Mouse (Mus musculus): ENCODE data around the gene Lman2.

Gene Lman2

DNA sequence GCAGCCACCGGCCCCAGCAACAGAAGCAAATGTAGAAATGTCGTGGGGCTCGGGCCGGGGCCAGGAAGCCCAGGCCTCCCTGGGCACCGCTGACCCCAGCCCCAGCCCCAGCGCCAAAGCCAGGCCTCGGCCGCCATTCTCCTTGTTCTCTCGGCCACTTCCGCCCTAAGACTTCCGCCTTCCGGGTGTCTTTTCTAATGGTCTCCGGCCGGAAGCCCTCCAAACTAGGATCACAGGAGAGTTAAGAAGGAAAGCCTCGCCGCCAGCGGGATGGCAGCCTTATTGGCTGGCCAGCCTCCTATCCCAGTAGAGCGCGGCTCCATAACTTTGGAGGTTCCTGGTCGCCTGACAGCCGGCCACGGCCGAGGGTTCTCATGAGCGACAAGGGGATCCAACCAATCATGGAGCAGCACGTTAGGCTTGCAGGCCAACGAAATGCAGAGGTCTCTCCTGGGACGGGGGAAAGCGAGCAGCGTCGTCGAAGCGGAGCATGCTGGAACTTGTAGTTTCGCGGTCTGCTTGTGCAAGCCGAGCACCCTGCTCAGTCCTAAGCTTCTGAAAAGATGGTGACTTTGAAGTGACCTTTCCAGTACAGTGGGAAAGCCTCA is at the start of gene Lman2:
Gene Lman2 (minus strand): TSS at position 331 of the 608 bp plus-strand sequence.
- peak; percentile 98 to 99 for DNase-seq (ENCODE audit: inconsistent age in 2 of 2, low spot score in 1 of 2)

DNA sequence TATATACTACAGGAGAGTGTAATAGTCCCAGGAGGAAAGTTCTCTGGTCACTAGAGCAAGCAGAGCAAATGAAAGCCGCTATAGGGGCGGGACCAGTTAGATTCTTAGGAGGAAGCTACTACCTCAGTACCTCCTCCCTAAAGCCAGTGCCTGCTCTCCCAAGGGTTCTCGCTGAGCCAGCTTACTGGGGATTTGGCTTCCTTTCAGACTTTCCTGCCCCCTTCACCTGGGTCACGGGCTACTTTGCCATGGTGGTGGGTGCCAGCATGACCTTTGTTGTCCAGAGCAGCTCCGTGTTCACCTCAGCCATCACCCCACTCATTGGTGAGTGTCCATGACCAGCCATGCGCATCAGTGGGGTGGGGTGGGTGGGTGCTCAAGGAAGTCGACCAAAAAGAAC is 49.2 kb upstream of the Lman2 start:
- DNase-seq (ENCODE audit: inconsistent age in 2 of 2, low spot score in 1 of 2): no peak

DNA sequence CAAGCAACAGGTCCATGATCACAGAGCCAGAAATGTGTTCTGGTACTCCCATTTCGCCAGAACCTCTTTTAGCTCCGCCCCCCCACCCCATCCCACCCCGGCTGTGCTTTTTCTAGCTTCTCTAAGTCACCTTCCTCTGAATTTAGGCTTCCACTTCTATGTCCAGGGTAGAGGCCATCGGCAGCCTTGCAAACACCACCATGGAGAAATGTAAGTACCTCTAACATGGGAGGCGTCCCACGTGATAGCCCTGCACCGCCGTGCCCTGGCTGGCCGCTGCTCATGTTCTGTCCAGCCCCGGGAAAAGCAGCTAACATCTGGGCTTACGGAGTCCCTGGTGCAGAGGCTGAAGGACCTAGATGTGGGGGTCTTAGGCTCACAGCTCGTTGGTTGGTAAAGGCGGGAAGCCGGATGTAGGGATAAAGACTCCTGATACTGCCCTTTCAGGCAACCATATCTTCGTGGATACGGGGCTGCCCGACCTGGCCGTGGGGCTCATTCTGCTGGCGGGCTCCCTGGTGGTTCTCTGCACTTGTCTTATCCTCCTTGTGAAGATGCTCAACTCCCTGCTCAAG is 46.0 kb upstream of the Lman2 start:
- DNase-seq (ENCODE audit: inconsistent age in 2 of 2, low spot score in 1 of 2): no peak

DNA sequence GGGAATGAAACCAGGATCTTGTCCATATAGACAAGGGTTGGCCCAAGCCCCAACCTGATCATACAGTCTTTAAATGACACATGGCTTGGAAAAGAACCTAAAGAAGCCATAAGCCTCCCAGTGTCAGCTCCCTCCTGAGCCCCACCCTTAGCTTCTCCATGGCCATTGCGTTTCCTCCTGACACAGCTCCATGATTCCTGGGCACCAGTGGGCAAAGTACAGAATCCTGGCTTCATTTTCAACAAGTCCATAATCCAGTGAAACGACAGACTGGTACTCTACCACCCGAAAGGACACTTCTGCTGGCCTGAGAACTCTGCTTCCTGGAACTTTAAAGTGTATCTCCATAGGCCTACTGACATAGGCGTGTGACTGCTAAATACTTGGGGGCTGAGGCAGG is 44.8 kb upstream of the Lman2 start:
- no peak for DNase-seq (ENCODE audit: inconsistent age in 2 of 2, low spot score in 1 of 2)

DNA sequence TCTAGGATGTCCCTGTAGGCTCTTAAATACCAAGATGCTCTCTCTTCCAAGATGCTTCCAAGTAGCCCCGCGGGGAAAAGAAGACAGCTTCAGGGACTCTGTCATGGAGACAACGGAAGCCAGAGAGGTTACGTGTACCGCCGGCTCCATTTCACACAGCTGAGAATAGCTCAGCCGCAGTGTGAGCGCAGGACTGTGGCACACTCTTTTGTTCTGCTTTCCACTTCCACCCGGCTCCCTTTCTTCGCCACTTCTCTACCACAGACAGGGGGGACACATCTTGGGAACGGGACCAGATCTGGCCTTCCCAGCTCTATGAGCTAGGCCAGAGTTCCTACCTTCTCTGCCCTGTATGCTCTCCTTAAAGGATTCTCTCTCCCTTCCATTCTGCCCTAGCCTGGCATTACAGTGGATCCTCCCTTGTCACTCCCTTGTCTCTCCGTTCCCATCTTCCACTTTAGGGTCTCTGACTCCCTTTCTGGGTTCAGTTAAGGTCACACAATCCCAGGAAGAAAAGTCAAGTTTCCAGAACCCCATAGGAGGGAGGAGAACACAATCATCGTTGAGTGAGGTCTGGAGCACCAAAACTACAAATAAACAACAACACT is 43.3 kb upstream of the Lman2 start:
- DNase-seq (ENCODE audit: inconsistent age in 2 of 2, low spot score in 1 of 2): no peak

DNA sequence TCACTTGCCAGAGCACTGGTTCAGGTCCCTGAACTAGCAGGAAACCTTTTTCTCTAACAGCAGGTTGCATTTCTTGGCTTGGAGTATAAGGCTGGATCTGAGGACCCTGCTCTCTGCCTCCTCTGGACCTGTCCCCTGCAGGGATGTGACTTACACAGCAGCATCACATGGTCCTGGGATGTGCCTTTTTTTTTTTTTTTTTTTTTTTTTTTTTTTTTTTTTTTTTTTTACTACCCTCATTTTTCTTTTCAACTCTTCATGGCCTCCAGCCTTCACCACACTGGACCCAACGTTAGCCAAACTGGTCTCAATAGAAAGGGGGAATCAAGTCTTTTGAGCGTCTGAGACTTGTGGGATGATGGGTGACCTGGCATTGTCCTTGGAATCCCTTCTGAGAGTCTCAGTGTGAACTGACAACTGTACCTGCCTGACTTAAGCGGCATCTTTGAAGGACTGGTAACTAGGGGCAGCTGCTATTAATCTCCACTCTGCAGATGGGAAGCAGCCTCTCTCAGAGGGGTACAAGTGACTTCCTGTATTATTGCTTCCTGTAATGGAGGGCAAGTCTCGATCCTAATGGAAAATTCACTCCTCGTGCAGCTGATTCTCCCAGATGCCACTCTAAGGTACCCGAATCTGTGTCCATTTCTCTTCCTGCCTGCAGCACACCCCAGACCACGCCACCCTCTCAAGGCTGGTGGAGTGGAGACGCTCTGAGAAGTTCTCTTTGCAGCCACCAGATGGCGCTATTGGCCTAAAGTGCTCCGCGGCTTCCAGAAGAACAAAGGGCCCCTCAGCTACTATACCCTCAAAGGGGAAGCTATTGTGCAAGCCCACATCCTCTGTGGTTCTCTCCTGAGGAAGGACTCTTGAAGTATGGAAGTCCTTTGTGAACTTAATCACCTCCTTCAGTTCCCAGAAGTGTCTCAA is 42.5 kb upstream of the Lman2 start:
- DNase-seq (ENCODE audit: inconsistent age in 2 of 2, low spot score in 1 of 2): peak; percentile 70 to 89

DNA sequence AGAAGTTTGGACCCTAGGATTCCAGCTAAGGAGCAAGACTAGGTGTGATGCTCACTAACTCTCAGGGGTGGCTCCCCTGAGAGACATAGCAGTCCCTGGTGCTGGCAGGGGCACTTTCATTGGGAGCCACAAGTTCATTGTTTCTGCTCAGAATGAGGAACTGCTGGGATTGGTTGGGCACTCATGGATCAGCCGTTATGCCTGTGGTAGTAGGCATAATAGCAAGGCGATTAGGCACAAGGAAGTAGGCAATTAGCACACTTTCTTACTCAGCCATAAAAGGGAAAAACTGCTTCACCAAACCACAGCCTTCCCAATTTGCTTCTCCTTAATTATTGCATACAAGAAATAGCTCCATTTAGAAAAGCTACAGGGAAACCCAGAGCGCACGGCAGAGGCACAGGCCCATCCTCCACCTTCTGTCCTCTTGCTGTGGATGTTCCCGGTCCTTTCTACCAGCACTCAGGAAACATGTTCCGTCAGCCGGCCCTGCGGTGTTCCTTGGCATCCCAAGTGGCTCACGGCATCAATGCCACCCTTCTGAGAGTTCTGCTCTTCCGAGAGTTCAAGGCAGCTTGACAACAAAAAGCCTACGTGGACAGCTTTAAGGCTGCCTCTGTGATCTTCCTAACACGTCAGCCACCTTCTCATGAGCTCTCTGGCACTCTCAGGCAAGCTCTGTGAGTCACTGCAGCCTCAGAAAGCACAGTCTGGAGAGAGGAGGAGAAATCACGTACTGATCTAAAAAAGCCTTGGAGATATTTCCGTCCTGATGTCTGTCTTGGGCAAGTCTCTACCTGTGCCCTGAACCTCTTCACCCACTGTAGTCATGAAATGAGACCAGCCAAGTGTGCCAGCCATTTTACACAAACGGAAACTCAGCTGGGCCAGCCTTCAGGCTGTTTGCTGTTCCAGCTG is 41.6 kb upstream of the Lman2 start:
- no peak for DNase-seq (ENCODE audit: inconsistent age in 2 of 2, low spot score in 1 of 2)

DNA sequence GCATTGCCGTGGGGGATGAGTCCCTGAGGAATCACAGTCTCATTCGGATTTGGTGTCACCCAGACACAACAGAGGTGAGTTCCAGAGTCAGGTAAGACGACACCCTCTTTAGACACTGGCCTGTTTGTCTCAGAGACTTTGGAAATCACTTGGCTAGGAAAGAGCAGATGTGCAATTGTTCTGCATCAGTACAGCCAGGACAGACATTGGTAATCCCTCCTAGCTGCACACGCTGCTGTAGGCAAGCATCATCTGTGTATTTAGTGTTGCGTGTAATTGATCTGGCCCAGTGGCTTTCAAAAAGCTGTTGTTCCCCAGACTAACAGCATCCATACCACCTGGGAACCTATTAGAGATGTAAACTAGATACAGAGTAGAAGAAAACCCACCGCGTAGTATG is 40.7 kb upstream of the Lman2 start:
- no peak for DNase-seq (ENCODE audit: inconsistent age in 2 of 2, low spot score in 1 of 2)

DNA sequence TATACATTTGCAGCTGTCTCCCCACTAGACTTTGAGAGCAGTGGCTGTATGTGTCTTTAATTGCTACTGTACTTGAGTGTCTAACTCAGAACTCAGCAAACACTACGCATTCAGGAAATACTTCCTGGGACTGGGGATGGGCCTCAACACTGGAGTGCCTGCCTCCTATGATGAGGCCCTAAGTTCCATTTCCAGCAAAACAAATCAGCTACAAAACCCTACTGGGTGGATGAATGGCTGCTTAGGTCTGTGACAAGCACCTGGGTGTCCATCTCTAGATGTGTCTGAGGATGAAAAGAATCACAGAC is 37.4 kb upstream of the Lman2 start:
- DNase-seq (ENCODE audit: inconsistent age in 2 of 2, low spot score in 1 of 2): no peak

DNA sequence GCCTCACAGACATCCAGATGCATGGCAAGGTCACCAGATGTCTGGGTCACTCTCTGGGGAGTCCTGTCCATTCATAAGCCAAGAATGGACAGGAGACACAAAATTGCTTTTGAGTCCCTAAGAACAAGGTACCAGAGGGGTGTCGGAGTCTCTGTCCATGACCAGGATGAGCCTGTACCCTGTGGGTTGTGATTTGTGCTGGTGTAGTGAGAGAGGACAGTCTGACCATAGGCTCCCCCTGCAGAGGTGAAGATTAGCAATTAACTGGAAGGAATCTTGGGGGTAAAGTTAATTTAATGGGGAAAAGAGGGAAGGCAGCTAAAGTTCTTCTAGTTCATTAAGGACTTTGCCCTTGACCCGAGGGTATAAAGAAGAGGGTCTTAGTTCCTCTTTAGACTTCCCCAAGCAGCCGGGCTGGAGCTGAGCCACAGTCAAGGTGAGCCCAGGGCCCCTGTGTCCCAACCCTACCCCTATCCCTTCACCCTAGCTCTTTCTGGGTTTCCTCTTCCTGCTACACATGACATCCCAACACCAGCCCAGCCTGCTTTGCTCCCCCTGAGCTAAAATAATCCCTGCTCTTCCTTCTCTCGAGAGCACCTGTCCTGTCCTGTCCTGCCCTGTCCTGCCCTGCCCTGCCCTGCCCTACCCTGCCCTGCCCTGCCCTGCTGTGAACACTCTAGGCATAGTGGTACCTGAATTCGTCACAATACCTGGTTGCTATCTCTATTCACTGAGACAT is 36.9 kb upstream of the Lman2 start:
- DNase-seq (ENCODE audit: inconsistent age in 2 of 2, low spot score in 1 of 2): no peak

DNA sequence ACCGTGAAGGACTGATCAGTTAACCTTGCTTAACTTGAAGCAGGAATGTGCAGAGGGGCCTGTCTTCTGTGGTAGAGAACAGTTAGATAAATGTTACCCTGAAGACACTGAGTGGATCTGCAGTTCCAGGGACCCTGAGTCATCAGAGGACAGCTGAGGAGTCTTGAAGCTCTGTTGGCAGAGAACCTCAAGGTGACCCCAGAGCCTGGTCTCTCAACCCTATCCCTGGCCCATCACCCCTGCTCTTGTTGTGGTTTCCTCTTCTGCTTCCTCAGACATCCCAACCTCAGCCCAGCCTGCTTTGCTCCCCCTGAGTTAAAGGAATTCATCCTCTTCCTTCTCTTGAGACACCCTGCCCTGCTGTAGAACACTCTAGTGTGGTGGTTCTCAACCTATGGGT is 35.5 kb upstream of the Lman2 start, which contains the start of gene Slc34a1:
Gene Slc34a1 (plus strand): TSS at position 100 of the 400 bp plus-strand sequence.
- no peak for DNase-seq (ENCODE audit: inconsistent age in 2 of 2, low spot score in 1 of 2)

DNA sequence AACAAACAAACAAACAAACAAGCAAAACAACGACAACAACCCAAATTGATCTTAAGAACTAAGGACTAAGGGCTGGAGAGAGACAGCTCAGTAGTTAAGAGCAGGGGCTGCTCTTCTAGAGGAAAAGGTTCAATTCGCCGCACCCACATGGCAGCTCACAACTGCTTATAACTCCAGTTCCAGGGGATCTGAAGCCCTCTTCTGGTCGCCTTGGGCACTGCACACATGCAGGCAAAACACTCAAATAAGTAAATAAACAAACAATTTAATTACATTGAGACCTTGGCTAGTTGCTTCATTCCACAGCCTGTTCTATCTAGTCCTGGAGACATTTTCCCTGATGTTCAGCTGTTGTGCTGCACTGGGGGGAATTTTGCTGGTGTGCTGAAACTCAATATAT is 30.4 kb upstream of the Lman2 start:
- no peak for DNase-seq (ENCODE audit: inconsistent age in 2 of 2, low spot score in 1 of 2)

DNA sequence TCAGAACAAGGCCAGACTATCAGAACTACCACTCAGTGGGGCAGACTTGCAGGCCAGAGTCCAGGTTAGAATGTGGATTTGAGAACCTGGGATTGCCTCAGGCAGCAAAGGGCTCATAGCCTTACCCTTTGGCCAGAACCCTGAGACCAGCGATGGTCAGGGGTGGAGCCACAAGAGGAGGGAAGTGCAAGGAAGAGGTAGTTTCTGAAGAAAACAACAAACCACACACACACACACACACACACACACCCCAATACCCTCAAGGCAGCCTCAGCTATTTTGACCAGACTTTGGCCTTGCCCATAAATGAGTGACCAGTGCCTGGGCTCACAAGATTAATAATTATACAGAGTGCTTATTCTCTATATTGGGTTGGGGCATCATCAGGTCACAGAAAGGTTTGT is 29.0 kb upstream of the Lman2 start:
- DNase-seq (ENCODE audit: inconsistent age in 2 of 2, low spot score in 1 of 2): no peak

DNA sequence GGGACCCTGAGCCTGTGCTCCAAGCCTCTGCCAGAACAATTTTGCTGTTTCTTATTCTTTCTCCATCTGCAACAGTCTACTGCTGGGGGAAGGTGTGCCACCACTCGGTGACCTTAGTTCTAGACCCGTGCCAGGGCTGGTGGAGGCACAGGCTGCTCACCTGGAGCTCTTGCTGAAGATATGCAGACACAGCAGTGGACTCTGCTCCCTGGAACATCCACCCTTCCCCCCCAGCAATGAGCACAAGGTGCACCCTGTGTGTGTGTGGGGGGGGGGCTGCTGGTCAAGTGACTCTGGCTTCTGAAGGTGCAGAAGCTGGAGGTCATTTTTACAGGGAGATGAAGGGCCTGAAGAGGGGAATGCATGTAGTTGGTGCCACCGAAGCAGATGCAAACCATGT is 28.1 kb upstream of the Lman2 start:
- DNase-seq (ENCODE audit: inconsistent age in 2 of 2, low spot score in 1 of 2): no peak

DNA sequence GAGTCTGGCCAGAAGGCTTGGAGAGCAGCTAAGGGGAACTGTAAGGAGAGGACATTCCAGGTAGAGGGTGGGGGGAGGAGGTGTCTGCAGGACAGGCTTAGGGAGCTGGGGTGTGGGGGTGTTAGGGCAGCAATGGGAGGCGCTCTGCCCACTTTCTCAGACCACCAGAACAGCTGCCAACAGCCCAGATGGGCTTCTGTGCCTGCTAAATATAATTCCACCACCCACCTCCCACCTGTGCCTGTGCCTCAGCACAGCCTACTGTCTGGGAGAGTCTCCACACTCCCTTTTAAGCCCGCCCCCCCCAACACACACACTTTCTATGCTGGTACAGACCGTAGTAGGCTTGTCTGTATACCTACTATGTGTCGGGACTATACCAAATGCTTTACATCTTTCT is 19.2 kb upstream of the Lman2 start:
- DNase-seq (ENCODE audit: inconsistent age in 2 of 2, low spot score in 1 of 2): no peak

DNA sequence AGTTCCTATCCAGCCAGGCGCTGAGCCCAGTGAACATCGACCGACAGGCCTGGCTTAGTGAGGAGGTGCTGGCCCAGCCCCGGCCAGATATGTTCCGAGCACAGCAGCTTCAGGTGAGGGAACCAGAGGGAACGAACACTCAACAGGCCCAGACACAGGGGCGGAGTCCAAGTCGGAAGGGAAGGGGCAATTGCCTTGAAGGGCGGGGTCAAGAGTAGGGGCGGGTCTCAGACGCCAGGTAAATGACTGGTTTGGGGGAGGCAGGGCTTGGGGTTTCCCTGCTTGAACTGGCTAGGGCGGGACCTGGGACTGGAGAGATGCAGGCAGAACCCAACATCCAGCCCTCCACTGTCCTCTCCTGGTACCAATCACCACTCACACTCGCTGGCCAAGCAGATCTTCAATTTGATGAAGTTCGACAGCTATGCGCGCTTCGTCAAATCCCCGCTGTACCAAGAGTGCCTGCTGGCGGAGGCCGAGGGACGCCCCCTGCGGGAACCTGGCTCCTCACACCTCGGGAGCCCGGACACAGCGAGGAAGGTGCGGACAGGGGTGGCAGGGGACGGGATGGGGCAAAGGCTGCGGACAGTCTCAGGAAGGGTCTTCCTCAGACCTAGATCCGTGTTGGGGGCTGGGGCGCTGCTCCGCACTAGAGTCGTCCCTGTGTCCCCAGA is 16.5 kb upstream of the Lman2 start:
- no peak for DNase-seq (ENCODE audit: inconsistent age in 2 of 2, low spot score in 1 of 2)

DNA sequence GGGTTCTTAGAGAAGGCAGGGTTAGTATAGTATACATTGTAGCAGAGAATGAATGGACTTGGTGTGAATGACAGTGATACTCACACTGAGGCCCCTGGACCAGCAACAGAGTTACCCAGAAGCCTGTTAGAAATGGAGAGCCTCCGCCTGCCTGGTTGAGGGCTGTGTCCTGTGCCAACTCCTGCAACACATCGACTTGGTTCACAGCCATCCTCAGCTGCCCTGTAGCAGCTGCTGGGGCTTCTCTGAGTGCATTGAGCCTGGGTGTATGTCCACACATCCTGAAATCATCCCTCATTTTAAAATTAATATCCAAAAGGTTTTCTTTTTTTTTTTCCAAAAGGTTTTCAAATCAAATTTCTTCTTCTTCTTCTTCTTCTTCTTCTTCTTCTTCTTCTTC is 13.3 kb upstream of the Lman2 start:
- DNase-seq (ENCODE audit: inconsistent age in 2 of 2, low spot score in 1 of 2): no peak

DNA sequence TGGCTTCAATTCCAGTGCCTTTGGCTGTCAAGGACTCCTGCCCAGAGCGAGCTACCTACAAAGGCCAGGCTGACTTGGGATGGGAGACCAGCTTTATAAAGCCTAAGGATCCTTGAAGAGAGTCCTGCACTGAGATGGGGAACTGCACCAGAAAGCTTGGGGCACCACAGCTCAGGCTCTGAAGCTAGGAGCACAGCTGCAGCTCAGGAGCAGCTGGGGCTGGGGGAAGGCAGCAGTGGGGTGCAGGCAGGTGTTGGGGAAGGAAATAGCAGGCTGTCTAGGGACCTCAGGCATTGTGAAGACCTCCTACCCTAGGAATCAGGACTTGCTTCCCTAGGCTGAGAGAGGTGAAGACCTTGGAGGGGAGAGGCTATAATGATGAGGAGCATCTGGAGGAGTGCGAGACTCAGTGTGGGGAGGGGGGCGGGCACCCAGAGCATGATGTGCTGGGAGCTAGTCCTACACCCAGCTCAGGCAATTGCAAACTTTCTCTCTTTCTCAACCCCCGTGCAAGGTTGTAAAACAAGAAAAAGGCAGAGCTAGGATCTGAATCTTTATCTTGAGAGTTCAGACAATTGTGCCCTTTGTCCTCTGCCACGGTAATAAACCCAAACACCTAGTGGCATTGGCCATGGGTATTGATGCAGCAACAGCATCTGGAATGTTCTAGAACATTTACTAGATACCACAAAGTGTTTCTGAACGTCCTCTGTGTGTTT is 11.8 kb upstream of the Lman2 start:
- no peak for DNase-seq (ENCODE audit: inconsistent age in 2 of 2, low spot score in 1 of 2)

DNA sequence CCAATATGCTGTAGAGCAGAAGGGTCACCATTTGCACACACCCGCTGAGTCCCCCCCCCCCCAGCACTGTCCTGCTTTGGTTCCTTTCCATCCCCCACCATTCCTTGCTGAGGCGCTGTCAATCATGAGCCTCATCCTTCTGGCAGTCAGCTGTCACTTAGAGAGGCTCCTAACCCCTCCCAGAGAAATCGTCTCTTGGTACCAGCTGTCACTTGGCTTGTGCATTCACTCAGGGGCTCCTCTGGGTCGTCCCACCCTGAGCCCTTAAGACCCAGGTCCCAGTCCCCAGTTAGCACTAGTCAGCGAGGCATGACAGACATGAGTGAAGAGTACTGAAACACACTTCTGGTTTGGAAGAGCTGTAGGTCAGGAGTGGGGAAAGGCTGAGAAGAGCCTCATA is 9.2 kb upstream of the Lman2 start:
- DNase-seq (ENCODE audit: inconsistent age in 2 of 2, low spot score in 1 of 2): no peak
